Mouse (Mus musculus): ENCODE data around the gene Ypel4. TPM values are rescaled to one million over a fixed set of nuclear protein-coding genes. Genes with fewer than 3 reads are reported as not detected.

Gene Ypel4
- not detected in 2 replicates for total RNA-seq (2014; fragmentation: Nextera tagmentation)
- not detected in 2 replicates for total RNA-seq (2017)

GRCm38 (mm10) chr2:84733579-84734300 lies at the start of gene Ypel4:
Gene Ypel4, plus strand, starts transcription at chr2:84734058.
- peak; percentile 72 for ATAC-seq (replicated peaks; ENCODE audit: poor library complexity, severe bottlenecking)

GRCm38 (mm10) chr2:84688080-84688844 lies 45.6 kb upstream of the Ypel4 start:
- no peak for ATAC-seq (replicated peaks; ENCODE audit: poor library complexity, severe bottlenecking)

GRCm38 (mm10) chr2:84690050-84690449 lies 43.8 kb upstream of the Ypel4 start:
- ATAC-seq (replicated peaks; ENCODE audit: poor library complexity, severe bottlenecking): no peak

- ATAC-seq (replicated peaks; ENCODE audit: poor library complexity, severe bottlenecking): no peak
These were observed 38.7 kb upstream of the Ypel4 start for GRCm38 (mm10) chr2:84695007-84695695.

- no peak for ATAC-seq (replicated peaks; ENCODE audit: poor library complexity, severe bottlenecking)
These were observed 30.4 kb upstream of the Ypel4 start for GRCm38 (mm10) chr2:84703497-84703896.

- no peak for ATAC-seq (replicated peaks; ENCODE audit: poor library complexity, severe bottlenecking)
These were observed 29.5 kb upstream of the Ypel4 start for GRCm38 (mm10) chr2:84704329-84704728.

- peak; percentile 95 for ATAC-seq (replicated peaks; ENCODE audit: poor library complexity, severe bottlenecking)
These were observed 28.6 kb upstream of the Ypel4 start for GRCm38 (mm10) chr2:84705295-84705694.

GRCm38 (mm10) chr2:84707523-84707922 lies 26.3 kb upstream of the Ypel4 start:
- no peak for ATAC-seq (replicated peaks; ENCODE audit: poor library complexity, severe bottlenecking)

- no peak for ATAC-seq (replicated peaks; ENCODE audit: poor library complexity, severe bottlenecking)
These were observed 22.0 kb upstream of the Ypel4 start for GRCm38 (mm10) chr2:84711898-84712297.

- ATAC-seq (replicated peaks; ENCODE audit: poor library complexity, severe bottlenecking): no peak; the same call in 1 of the 2 replicates
These were observed 19.4 kb upstream of the Ypel4 start for GRCm38 (mm10) chr2:84714422-84714810.

GRCm38 (mm10) chr2:84714811-84715561 lies 18.9 kb upstream of the Ypel4 start, which contains the start of gene Zdhhc5:
Gene Zdhhc5, minus strand, starts transcription at chr2:84715180.
- ATAC-seq (replicated peaks; ENCODE audit: poor library complexity, severe bottlenecking): peak; percentile 81

- peak; percentile 80 for ATAC-seq (replicated peaks; ENCODE audit: poor library complexity, severe bottlenecking)
These were observed 18.1 kb upstream of the Ypel4 start for GRCm38 (mm10) chr2:84715562-84716361.

GRCm38 (mm10) chr2:84716423-84717355 lies 17.2 kb upstream of the Ypel4 start:
- ATAC-seq (replicated peaks; ENCODE audit: poor library complexity, severe bottlenecking): no peak

GRCm38 (mm10) chr2:84717357-84717756 lies 16.5 kb upstream of the Ypel4 start:
- ATAC-seq (replicated peaks; ENCODE audit: poor library complexity, severe bottlenecking): no peak

GRCm38 (mm10) chr2:84720718-84721117 lies 13.1 kb upstream of the Ypel4 start:
- no peak for ATAC-seq (replicated peaks; ENCODE audit: poor library complexity, severe bottlenecking)

- ATAC-seq (replicated peaks; ENCODE audit: poor library complexity, severe bottlenecking): no peak
These were observed 12.7 kb upstream of the Ypel4 start for GRCm38 (mm10) chr2:84721182-84721581.

GRCm38 (mm10) chr2:84723856-84724255 lies 10.0 kb upstream of the Ypel4 start:
- ATAC-seq (replicated peaks; ENCODE audit: poor library complexity, severe bottlenecking): no peak

- no peak for ATAC-seq (replicated peaks; ENCODE audit: poor library complexity, severe bottlenecking)
These were observed 8.1 kb upstream of the Ypel4 start for GRCm38 (mm10) chr2:84725770-84726169.
